Mouse (Mus musculus): Measurements from ENCODE around the gene Tnrc18.
A peak's percentile ranks its signal among the peaks of the same experiment; 100 is the strongest.

Gene Tnrc18

GRCm38 (mm10) chr5:142811870-142812443 lies 5.5 kb downstream of the Tnrc18 start:
- no peak for DNase-seq (ENCODE audit: extremely low read depth, insufficient read length, low spot score)

GRCm38 (mm10) chr5:142810710-142811599 lies 6.5 kb downstream of the Tnrc18 start:
- DNase-seq (ENCODE audit: extremely low read depth, insufficient read length, low spot score), result peak; percentile 52

DNA sequence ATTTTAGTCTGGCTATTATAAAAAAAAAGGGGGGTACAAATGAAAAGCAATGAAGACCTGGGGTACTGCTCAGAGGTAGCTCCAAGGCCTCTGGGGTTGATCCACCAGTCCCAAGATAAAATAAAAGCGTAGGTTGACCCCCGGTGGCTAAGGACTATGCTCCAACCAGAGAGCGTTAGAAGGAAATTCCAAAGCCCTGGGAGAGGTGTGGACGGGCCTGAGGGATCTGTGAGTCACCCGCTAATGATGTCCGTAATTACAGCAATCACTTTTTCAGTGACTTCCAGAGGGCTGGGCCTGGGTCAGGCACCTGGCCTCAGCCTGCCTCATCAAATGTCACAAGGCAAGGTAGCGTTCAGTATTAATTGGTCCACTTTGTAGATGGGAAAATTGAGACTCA lies 9.8 kb downstream of the Tnrc18 start:
- peak; percentile 46 for DNase-seq (ENCODE audit: extremely low read depth, insufficient read length, low spot score)

- no peak for DNase-seq (ENCODE audit: extremely low read depth, insufficient read length, low spot score)
Measured at GRCm38 (mm10) chr5:142803746-142804145, 13.7 kb downstream of the Tnrc18 start.

GRCm38 (mm10) chr5:142802884-142803283 lies 14.6 kb downstream of the Tnrc18 start:
- DNase-seq (ENCODE audit: extremely low read depth, insufficient read length, low spot score), result no peak

DNA sequence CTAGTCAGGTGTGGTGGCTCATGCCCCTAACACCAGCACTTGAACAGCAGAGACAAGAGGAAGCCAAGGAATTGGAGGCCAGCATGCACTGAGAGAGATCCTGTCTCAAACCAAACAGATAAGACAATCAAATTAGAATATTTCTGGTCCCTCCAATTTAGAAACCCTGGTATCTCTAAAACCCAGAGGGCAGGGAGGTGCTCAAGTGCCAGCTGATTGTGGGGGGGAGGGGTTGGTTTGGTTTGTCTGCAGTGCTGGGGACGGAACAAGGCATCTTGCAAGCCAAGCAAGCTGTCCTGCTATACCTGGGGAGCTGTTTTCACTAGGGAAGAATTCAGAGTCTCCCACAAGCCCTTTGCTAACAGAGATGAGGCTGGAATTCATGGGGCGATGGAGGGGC lies 15.5 kb downstream of the Tnrc18 start:
- no peak for DNase-seq (ENCODE audit: extremely low read depth, insufficient read length, low spot score)

DNA sequence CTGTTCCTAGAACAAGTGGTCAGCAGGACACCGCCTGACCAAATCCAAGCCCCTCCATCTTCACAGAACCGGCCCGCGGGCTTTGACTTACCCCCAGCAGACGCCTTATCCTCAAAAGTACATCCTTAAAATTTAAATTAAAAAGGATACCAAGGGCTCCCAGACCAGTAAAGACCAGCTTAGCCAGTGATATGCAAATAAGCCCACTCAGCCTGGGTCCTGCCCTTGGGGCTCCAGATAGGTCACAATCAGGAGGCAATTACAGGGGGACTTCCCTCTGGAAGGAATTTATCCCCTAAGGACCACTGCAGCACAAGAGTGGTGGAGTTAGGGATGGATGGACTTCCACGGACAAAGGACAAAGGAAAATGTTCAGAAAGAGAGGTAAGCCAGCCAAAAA lies 16.8 kb downstream of the Tnrc18 start:
- DNase-seq (ENCODE audit: extremely low read depth, insufficient read length, low spot score), result no peak

DNA sequence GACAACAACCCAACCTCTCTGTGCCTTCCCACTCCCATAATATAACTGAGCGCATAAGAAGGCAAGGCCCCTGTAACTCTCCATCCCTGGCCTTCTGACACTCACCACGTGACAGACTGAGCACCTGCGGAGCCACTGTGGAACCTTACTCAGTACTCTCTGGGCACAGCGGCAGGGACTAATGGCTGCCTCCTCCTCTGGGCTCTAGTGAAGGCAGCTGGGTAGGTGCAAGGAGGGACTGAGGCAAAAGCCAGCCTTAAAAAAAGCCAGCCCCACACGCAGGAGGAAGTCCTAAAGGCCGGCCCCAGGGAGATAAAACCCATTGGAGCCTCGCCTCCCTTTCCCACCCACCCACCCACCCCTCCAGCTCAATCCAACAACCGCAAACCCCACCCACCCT lies 17.3 kb downstream of the Tnrc18 start:
- DNase-seq (ENCODE audit: extremely low read depth, insufficient read length, low spot score), result no peak

DNA sequence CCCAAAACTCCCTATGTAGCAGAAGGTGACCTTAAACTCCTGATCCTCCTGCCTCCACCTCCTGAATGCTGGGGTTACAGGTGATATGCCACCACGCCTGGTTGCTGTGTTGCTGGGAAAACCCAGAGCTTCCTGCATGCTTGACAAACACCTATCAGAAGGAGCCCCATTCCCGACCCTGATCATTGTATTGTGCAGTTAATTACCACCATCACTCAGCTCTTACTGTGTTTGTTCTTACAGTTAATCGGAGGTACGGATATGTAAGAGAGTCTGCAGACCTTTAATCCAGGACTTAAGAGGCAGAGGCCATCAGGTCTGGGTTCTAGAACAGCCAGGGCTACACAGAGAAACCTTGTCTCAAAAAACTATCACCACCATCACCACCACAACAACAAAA lies 18.2 kb downstream of the Tnrc18 start:
- DNase-seq (ENCODE audit: extremely low read depth, insufficient read length, low spot score), result no peak

DNA sequence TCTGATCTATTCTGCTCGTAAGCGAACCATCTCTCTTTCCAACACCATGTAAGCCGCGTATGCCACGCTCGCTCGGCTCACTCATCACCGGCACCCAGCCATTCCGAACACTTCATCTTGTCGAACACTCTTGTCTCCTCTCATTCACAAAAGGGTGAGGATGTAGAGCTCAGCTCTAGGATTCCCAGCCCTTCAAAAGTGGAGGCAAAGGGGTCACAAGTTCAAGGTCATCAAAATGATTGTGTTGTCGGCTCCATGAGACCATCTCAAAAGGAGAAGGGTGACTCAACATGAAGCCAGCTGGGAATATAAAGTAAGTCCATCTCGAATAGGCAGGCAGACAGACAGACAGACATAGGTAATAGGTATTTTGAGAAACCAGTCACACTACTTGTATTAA lies 19.3 kb downstream of the Tnrc18 start:
- no peak for DNase-seq (ENCODE audit: extremely low read depth, insufficient read length, low spot score)

DNA sequence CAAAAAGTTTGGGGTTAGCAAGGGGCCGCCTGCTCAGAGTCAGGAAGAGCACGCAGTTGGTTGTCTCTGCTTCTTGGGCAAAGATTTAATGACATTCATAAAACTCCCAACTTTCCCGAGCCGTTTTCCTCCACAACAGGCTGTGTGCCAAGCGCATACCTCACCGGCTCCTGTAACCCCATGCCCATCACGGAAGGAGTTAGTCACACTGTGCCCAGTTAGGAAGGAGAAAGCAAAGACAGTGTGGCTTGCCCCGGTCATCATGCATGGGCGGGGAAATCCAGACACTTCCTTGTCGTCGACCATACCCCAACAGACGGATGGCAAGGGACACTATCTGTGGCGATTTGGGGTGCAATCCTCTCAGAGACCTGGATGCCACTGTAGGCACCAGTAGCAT lies 19.8 kb downstream of the Tnrc18 start:
- peak; percentile 80 for DNase-seq (ENCODE audit: extremely low read depth, insufficient read length, low spot score)

DNA sequence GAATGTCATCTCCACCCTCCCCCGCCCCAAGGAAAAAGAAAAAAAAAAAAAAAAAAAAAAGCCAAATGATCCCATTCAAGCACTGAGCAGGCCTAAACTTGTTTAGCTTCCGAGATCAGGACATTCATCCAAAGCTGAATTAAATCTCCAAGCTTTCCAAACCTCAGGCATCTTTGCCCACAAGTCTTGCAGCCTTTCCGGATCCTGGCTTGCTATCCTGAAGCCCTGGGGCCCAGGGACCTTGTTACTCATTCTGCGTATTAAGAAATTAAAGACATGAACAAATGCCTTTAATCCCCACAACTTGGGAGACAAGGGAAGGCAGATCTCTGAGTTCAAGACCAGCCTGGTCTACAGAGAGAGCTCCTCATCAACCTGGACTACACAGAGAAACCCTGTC lies 20.5 kb downstream of the Tnrc18 start:
- DNase-seq (ENCODE audit: extremely low read depth, insufficient read length, low spot score), result no peak

DNA sequence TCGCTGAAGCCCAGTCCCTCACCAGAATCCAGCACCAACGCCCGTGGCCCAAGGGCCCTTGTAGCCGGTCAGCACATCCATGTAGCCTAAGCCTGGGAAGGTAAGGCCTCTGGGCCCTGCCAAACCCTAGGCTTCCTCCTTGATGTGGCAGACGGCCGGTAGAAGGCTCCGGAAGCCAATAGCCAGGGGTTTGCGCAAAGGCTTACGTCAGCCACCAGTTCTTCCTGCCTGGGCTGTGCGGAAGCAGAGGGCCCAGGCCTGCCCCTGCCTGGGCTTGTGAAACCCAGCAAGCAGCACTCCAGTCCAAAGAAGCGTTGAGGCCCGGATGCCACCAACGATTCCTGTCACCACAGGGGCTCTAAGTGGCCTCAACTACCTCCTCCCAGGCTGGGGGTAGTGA lies 22.9 kb downstream of the Tnrc18 start:
- DNase-seq (ENCODE audit: extremely low read depth, insufficient read length, low spot score), result peak; percentile 78

DNA sequence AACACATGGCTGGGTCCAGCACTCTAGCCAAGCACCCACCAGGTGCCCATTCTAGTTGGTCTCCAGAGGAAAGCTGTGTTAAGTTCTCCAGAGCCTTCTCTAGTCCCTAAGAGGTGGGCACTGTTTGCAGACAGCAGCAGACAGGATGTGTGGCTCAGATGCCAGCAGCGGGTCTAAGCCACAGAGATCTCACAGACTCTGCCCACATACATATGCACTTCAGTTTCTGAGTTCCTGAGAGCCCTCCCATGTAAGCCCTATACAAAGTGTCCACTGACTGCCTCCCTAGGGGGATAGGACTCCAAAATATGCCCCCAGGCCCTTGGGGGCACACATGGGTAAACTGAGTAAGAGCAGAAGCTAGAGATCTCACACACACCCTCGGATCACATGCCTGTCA lies 23.3 kb downstream of the Tnrc18 start:
- DNase-seq (ENCODE audit: extremely low read depth, insufficient read length, low spot score), result no peak

DNA sequence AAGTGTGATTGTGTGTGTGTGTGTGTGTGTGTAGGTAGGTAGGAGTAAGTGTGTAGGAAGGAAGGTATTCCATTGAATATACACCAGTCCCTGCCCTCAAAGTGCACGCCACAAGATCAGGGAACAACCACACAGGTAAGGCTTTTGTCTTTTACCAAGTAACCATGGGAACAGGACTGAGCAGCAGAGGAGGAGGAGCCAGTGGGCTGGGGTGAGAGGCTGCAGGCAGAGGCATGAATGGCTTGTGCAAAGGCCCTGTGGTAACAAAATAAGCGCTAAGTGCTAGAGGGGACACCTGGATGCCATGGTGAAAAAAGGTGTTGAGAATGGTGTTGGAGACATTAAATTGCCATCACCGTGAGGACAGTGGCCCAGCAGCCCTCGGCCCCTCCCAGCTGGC lies 24.9 kb downstream of the Tnrc18 start:
- no peak for DNase-seq (ENCODE audit: extremely low read depth, insufficient read length, low spot score)

DNA sequence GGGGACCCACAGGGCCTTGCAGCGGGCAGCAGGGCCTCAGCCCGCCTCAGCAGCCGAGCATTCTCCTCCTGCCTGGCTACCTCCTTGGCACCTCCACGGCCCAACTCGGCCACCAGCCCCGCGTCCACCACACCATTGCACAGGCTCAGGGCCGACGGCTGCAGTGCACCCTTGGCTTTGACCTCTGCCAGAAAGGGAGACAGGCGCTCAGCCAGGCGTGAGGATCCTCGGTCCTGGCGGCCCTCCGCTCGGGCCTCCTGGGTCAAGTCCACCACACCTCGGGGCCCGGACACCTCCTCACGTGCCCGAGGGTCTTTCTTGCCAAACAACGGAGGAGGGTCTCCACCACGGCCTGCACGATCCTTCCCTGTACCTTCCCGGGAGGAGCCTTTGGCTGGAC lies 29.2 kb downstream of the Tnrc18 start:
- DNase-seq (ENCODE audit: extremely low read depth, insufficient read length, low spot score), result no peak

- no peak for DNase-seq (ENCODE audit: extremely low read depth, insufficient read length, low spot score)
Measured at GRCm38 (mm10) chr5:142787304-142787905, 30.1 kb downstream of the Tnrc18 start.

DNA sequence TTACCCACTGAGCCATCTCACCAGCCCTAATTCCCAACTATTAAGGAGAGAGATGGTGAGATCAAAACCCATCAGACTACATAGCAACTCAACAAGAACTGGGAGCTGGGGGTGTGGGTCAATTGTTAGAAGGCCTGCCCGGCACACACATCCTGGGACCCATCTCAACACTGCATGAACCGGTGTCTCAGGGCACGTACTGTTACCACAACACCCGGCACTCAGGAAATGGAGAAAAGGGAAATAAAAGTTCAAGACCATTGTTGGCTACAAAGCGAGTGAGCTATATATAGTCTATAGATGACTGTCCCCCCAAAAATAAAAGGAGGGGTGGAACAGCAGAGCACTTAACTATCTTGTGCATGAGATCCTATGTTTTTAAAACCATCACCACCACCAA lies 30.8 kb downstream of the Tnrc18 start:
- no peak for DNase-seq (ENCODE audit: extremely low read depth, insufficient read length, low spot score)

GRCm38 (mm10) chr5:142786215-142786614 lies 31.2 kb downstream of the Tnrc18 start:
- no peak for DNase-seq (ENCODE audit: extremely low read depth, insufficient read length, low spot score)

GRCm38 (mm10) chr5:142783142-142783540 lies 34.3 kb downstream of the Tnrc18 start:
- no peak for DNase-seq (ENCODE audit: extremely low read depth, insufficient read length, low spot score)

GRCm38 (mm10) chr5:142782459-142783141 lies 34.9 kb downstream of the Tnrc18 start:
- no peak for DNase-seq (ENCODE audit: extremely low read depth, insufficient read length, low spot score)
